Mouse (Mus musculus) kidney, adult 2 months (tissue): ENCODE measurements at regions not wholly inside any gene's neighbourhood (a gene's known extent, or its start where the extent isn't known, plus 50 kb on each side); places are given as distances from the start of the nearest gene placed in this dataset.

Source experiments
- CTCF ChIP-seq: fragments of 200-500 bp; conservative IDR thresholded peaks from 2 replicates; pipeline ENCODE4 v1.5.1; 2011; ENCODE audit warnings: low read depth, mild to moderate bottlenecking, control low read depth, low read length, moderate library complexity, mixed read lengths; ENCODE audit not compliant: insufficient read depth, insufficient read length
- POLR2A ChIP-seq: fragments of 200-500 bp; IDR thresholded peaks from one replicate; pipeline ENCODE4 v1.6.1; 2011; ENCODE audit warnings: low read depth, low read length, control low read depth

DNA sequence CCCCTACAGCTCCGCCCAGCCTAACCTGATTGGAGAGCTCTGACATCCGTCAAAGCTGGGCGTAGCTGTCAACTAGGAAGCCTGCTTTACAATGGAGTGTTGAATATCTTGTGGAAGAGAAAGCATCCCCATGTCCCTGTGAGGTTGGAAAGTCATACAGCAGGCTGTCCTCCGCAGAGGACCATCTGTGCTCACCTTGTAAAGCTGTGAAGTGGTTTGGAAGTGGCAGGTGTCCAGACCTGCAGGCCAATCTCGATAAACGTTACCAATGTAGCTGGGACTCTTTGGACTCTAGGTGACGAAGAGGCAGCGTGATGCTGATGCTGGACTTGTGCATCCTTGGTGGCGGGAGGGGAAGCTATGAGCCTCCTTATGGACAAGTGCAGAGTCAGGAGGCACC is 305.1 kb downstream of the Ajap1 start:
- TF ChIP-seq CTCF (no peak), POLR2A (no peak)
